Mouse (Mus musculus) lung, adult 2 months (tissue): ENCODE measurements at regions not wholly inside any gene's neighbourhood (a gene's known extent, or its start where the extent isn't known, plus 50 kb on each side); places are given as distances from the start of the nearest gene placed in this dataset.

ENCODE experiments used
- DNase-seq: peaks from one replicate; pipeline ENCODE4 v3.0.0; 2022
- H3K4me1 ChIP-seq: fragments of 200-500 bp; 2 replicates; pipeline ENCODE4 v1.6.1; 2011; ENCODE audit warnings: low read length; ENCODE audit not compliant: control insufficient read depth, insufficient read depth
- H3K4me3 ChIP-seq: fragments of 200-500 bp; replicated peaks from 2 replicates; pipeline ENCODE3; 2011; ENCODE audit warnings: low read depth, mild to moderate bottlenecking, control low read depth, low read length; ENCODE audit errors: extremely low read depth
- CTCF ChIP-seq: fragments of 200-500 bp; IDR thresholded peaks from 2 replicates; pipeline ENCODE4 v1.5.1; 2011; ENCODE audit warnings: mild to moderate bottlenecking, low read length, control low read depth; ENCODE audit not compliant: insufficient read depth
- POLR2A ChIP-seq: fragments of 200-500 bp; IDR thresholded peaks from 2 replicates; pipeline ENCODE4 v1.6.1; 2011; ENCODE audit warnings: low read depth, mild to moderate bottlenecking, control low read depth, low read length, borderline replicate concordance; ENCODE audit errors: extremely low read depth
- WGBS: fragments of 180-500 bp; shearing (Covaris S2); methylation state at CpG from one replicate; pipeline ENCODE4 v1.1.7; 2018; 5-methylcytosine and 5-hydroxymethylcytosine counted together

DNA sequence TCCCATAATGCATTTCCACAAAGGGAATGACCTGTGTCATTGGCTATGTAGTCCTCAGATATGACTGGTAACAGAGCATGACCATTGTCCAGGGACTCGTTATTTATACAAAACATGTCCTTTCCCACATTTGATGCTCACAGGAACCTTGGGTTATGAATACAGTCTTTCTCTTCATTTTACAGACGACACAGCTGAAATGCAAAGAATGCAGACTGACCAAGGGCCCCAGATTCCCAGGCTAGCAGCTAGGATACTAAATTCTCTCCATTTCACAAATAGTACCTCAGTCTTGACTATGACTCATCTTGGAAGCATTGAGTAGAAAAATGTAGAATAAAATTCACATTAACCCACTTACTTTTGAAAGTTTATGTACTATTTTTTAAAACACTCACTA lies 182.7 kb upstream of the Sox4 start:
- TF ChIP-seq CTCF (no peak), POLR2A (no peak)
- Histone ChIP-seq H3K4me1 (no peaks in the 10 kb centered on the region), H3K4me3 (no peak overlapping the region)
- WGBS, result 85% methylated on average over 2 of the region's 2 CpGs
- DNase-seq, result no peak

DNA sequence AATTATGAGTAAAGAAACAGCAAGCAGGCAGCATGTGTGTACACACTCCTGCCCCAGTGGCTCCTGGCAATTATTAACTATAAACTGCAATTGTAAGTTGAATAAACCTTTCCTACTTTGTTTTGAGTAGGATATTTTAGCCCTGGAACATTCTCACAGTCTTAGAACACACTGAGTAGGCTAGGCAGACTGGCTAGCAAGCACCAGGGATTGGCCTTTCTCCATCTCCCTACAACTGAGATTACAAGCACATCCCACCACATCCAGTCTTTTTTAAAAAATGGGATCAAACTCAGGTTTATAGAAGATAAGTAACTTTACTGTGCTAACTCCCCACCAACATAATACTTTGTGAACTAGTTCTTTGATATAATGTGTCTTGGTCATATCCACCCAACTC lies 174.0 kb upstream of the Sox4 start:
- no peak for DNase-seq
- no peak overlapping the region for H3K4me3 ChIP-seq
- no peak for TF ChIP-seq POLR2A
- no peak for TF ChIP-seq CTCF
- H3K4me1 ChIP-seq, result no peaks in the 10 kb centered on the region

- WGBS, result 71% methylated on average over 7 of the region's 7 CpGs
- Histone ChIP-seq H3K4me3 (no peak overlapping the region), H3K4me1 (no peaks in the 10 kb centered on the region)
- no peak for TF ChIP-seq POLR2A
- no peak for DNase-seq
Measured at GRCm38 (mm10) chr13:29123477-29123876, 170.0 kb upstream of the Sox4 start.

- Histone ChIP-seq H3K4me1 (no peaks in the 10 kb centered on the region), H3K4me3 (no peak overlapping the region)
- TF ChIP-seq CTCF (no peak), POLR2A (no peak)
- no peak for DNase-seq
- WGBS, result 84% methylated on average over 5 of the region's 5 CpGs
Measured at GRCm38 (mm10) chr13:29121121-29121520, 167.6 kb upstream of the Sox4 start.

DNA sequence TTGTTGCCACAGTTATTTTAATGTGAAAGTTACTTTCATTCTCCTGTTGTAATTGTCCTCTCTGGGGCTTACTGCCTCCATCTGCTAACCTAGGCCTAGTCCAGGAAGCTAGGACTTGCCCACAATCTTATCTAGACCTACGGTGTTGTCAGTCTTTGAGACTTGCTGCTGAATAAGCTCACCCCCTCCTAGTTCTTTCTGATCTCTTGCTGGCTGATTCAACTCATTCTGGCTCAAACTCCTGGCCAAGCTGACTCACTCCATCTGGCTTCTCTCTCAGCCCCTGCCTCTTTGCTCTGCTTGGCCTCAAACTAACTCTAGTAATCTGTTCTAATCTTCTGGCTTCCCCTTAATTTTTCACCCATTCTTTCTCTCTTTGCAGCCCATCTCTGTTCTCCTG lies 165.8 kb upstream of the Sox4 start:
- H3K4me1 ChIP-seq, result no peaks in the 10 kb centered on the region
- WGBS, result 58% methylated on average over 1 of the region's 1 CpGs
- no peak overlapping the region for H3K4me3 ChIP-seq
- no peak for DNase-seq
- TF ChIP-seq POLR2A (no peak), CTCF (no peak)

DNA sequence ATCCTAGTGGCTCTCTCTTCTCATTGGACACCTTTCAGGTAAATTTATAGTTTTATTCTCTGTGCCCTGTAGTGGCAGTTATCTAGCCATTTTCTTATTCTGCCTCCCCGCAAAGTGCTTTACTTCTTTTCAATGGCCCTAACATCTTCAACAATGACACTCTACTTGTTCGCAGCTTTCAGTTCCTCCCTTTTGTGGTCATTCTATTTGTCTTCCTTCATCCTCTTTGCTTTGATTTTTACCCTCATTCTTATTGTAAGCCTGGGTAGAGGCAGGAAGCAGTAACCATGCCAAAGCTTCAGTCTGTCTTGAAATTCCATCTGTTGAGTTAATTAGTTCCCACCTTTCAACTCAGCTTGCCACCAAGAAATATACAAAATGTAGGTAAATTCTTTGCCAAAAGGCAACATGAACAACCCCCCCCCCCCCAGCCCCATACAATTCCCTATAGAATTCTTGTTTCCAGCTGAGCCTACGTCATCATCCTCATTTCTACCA lies 161.5 kb upstream of the Sox4 start:
- WGBS, result 85% methylated on average over 3 of the region's 3 CpGs
- TF ChIP-seq POLR2A, result no peak
- TF ChIP-seq CTCF, result no peak
- H3K4me3 ChIP-seq, result no peak overlapping the region
- DNase-seq, result no peak
- H3K4me1 ChIP-seq, result no peaks in the 10 kb centered on the region

DNA sequence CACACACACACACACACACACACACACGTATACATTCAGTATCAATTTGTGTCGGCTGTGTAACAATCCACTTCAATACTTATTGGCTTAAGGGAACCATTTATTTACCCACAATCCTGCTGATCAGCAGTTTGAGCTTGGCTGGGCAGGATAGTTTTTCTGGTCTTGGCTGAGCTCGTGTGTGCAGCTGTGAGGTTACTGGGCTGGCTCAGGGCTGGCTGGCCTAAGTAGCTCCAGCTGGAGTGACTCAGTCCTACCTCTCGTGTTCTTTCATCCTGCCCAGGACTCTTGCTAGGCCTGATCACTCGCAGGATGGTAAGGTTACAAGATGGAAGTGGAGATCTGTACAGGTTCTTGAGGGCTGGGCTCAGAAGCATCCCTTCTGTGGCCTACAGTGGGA lies 156.6 kb upstream of the Sox4 start:
- Histone ChIP-seq H3K4me3 (no peak overlapping the region), H3K4me1 (no peaks in the 10 kb centered on the region; the same call in 1 of the 2 replicates)
- no peak for DNase-seq
- WGBS, result 58% methylated on average over 5 of the region's 5 CpGs
- TF ChIP-seq POLR2A (no peak), CTCF (no peak)

- Histone ChIP-seq H3K4me1 (no peaks in the 10 kb centered on the region; the same call in 1 of the 2 replicates), H3K4me3 (no peak overlapping the region)
- 81% methylated on average over 18 of the region's 18 CpGs for WGBS
- TF ChIP-seq POLR2A, result no peak
- TF ChIP-seq CTCF, result no peak
- DNase-seq, result no peak
Measured at GRCm38 (mm10) chr13:29109064-29109856, 155.7 kb upstream of the Sox4 start.

DNA sequence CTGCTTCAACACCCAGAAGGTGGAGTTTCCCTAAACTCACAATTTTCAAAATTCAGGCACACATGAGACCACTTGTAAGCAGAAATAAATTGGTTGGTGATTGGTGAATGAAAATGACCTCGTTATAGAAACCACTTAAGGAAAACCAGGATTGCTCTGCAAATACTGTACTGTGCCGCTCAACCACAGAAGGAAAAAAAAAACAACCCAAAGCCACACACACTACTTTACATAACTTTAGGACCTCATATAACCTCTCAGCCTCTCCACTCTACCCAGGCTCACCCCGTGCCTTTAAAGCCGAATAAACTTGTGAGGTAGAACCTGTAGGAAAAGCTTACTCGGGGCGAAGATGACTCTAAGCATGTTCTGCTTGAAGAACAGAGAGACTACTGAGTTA lies 154.7 kb upstream of the Sox4 start:
- H3K4me3 ChIP-seq, result no peak overlapping the region
- DNase-seq, result no peak
- 61% methylated on average over 6 of the region's 6 CpGs for WGBS
- no peaks in the 10 kb centered on the region; the same call in 1 of the 2 replicates for H3K4me1 ChIP-seq
- no peak for TF ChIP-seq POLR2A
- TF ChIP-seq CTCF, result no peak

DNA sequence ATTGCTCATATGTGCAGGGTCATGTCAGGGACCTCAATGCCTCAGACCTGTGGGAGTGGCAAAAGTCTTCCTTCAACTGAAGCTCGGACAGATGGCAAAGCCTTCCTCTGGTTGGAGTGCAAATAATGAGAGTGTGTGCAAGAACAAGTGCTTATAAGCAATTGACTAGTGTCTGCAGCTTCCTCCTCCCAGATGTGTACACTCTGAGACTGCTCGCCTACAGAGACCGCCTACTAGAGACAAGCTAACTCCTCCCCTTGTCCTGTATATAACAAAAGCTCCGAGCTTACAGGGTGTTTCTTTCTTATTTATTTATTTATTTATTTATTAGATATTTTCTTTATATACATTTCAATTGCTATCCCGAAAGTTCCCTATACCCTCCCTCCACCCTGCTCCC lies 138.7 kb upstream of the Sox4 start:
- H3K4me1 ChIP-seq, result no peaks in the 10 kb centered on the region
- no peak for TF ChIP-seq CTCF
- no peak for TF ChIP-seq POLR2A
- WGBS, result 80% methylated on average over 5 of the region's 5 CpGs

GRCm38 (mm10) chr13:29086854-29087253 lies 133.3 kb upstream of the Sox4 start:
- DNase-seq, result no peak
- WGBS, result 81% methylated on average over 5 of the region's 5 CpGs
- TF ChIP-seq CTCF (no peak), POLR2A (no peak)
- Histone ChIP-seq H3K4me1 (no peaks in the 10 kb centered on the region), H3K4me3 (no peak overlapping the region)

More for the DNA sequence above, 138.7 kb upstream of the Sox4 start:
- no peak overlapping the region for H3K4me3 ChIP-seq
- DNase-seq, result no peak
